In genomic region chr10:117746297-117746883, GRCm38 (mm10) we compare ENCODE assay signal across 8 mouse cellular contexts. TPM values are rescaled to one million over a fixed set of nuclear protein-coding genes. Genes with fewer than 3 reads are reported as not detected.
DNase-seq lines count a peak whose midpoint lies in the region; ATAC-seq and TF ChIP-seq lines count a peak whose summit lies in the region.

Slc35e3 (minus strand) TSS chr10:117746365.

- peak; percentile 32; the same call in 1 of the 2 replicates for TF ChIP-seq POLR2A in bone marrow, adult 2 months (IDR thresholded peaks at IDR 0.05; ENCODE audit: borderline replicate concordance, control insufficient read depth, low read depth, low read length)

- H3K9me3 ChIP-seq in embryonic facial prominence, embryonic 14.5 days (ENCODE audit: control insufficient read depth, low read length) = no peaks in the 10 kb centered on the region
- no peaks in the 10 kb centered on the region for H3K9me3 ChIP-seq in limb, embryonic 12.5 days
- no peaks in the 10 kb centered on the region for H3K9me3 ChIP-seq in midbrain, embryonic 14.5 days (ENCODE audit: control insufficient read depth, low read length)

- peak within 1 kb of the TSS; percentile 66 for H3K4me3 ChIP-seq in bone marrow, adult 2 months (replicated peaks; ENCODE audit: control insufficient read depth, low read depth, low read length)
- H3K4me3 ChIP-seq in embryonic facial prominence, embryonic 14.5 days (ENCODE audit: low read depth, low read length) = peak within 1 kb of the TSS; percentile 50
- peak within 1 kb of the TSS; percentile 57 for H3K4me3 ChIP-seq in limb, embryonic 12.5 days (replicated peaks)
- peak within 1 kb of the TSS; percentile 61 for H3K4me3 ChIP-seq in midbrain, embryonic 14.5 days (replicated peaks; ENCODE audit: low read depth, low read length)

- TF ChIP-seq CTCF in bone marrow, adult 2 months (IDR thresholded peaks at IDR 0.05; ENCODE audit: control insufficient read depth, insufficient read depth, low read length) = no peak

- peak within 1 kb of the TSS; percentile 78 for H3K4me2 ChIP-seq in embryonic facial prominence, embryonic 14.5 days (ENCODE audit: low read depth, low read length)
- H3K4me2 ChIP-seq in limb, embryonic 12.5 days = peak within 1 kb of the TSS; percentile 86
- H3K4me2 ChIP-seq in midbrain, embryonic 14.5 days (ENCODE audit: low read length) = peak within 1 kb of the TSS; percentile 72

- H3K36me3 ChIP-seq in embryonic facial prominence, embryonic 14.5 days (ENCODE audit: control insufficient read depth, insufficient read depth, low read length) = peaks cover 32% of the 10 kb centered on the region
- peaks cover 44% of the 10 kb centered on the region for H3K36me3 ChIP-seq in limb, embryonic 12.5 days
- peaks cover 20% of the 10 kb centered on the region for H3K36me3 ChIP-seq in midbrain, embryonic 14.5 days (ENCODE audit: control insufficient read depth, insufficient read depth, low read length)

- H3K9ac ChIP-seq in embryonic facial prominence, embryonic 14.5 days (ENCODE audit: low read depth, low read length) = peak within 1 kb of the TSS; percentile 60
- H3K9ac ChIP-seq in limb, embryonic 12.5 days (replicated peaks) = peak within 1 kb of the TSS; percentile 65
- peak within 1 kb of the TSS; percentile 70 for H3K9ac ChIP-seq in midbrain, embryonic 14.5 days (replicated peaks; ENCODE audit: low read length)

- H3K4me1 ChIP-seq in bone marrow, adult 2 months (ENCODE audit: control insufficient read depth, insufficient read depth, low read length) = no peaks in the 10 kb centered on the region; the same call in 1 of the 2 replicates
- peaks cover 9% of the 10 kb centered on the region for H3K4me1 ChIP-seq in embryonic facial prominence, embryonic 14.5 days (ENCODE audit: control insufficient read depth, insufficient read depth, low read length)
- peaks cover 18% of the 10 kb centered on the region for H3K4me1 ChIP-seq in limb, embryonic 12.5 days (replicated peaks)
- peaks cover 19% of the 10 kb centered on the region for H3K4me1 ChIP-seq in midbrain, embryonic 14.5 days (ENCODE audit: control insufficient read depth, insufficient read depth, low read length)

- WGBS in bone marrow, adult 2 months = 13% methylated on average over 45 of the region's 46 CpGs
- 42% methylated on average over 16 of the region's 46 CpGs for WGBS in embryonic facial prominence, embryonic 14.5 days
- WGBS in limb, embryonic 12.5 days = 13% methylated on average over 46 of the region's 46 CpGs
- WGBS in midbrain, embryonic 14.5 days = 15% methylated on average over 46 of the region's 46 CpGs

- H3K27me3 ChIP-seq in embryonic facial prominence, embryonic 14.5 days (replicated peaks; ENCODE audit: control insufficient read depth, insufficient read depth, low read length) = no peaks in the 10 kb centered on the region
- no peaks in the 10 kb centered on the region for H3K27me3 ChIP-seq in limb, embryonic 12.5 days
- no peaks in the 10 kb centered on the region for H3K27me3 ChIP-seq in midbrain, embryonic 14.5 days (ENCODE audit: control insufficient read depth, insufficient read depth, low read length)

- peak; percentile 89 for DNase-seq in 416B (ENCODE audit: low read depth)
- peak; percentile 96 for DNase-seq in embryonic facial prominence, embryonic 14.5 days (ENCODE audit: low spot score)
- peak; percentile 96 for DNase-seq in heart, adult 8-10 months (ENCODE audit: low spot score)
- DNase-seq in kidney, adult 8-10 months = peak; percentile 94 to 95
- peak; percentile 98 for DNase-seq in midbrain, embryonic 14.5 days
- peak; percentile 93 for DNase-seq in spleen, adult 12 weeks (ENCODE audit: low spot score)

- H3K27ac ChIP-seq in bone marrow, adult 2 months (ENCODE audit: control insufficient read depth, insufficient read depth, low read depth, low read length, poor library complexity) = peak within 1 kb of the TSS; percentile 45
- H3K27ac ChIP-seq in embryonic facial prominence, embryonic 14.5 days (replicated peaks; ENCODE audit: low read depth, low read length) = peak within 1 kb of the TSS; percentile 52; the same call in 1 of the 2 replicates
- peak within 1 kb of the TSS; percentile 76 for H3K27ac ChIP-seq in limb, embryonic 12.5 days
- peak within 1 kb of the TSS; percentile 32; the same call in 1 of the 2 replicates for H3K27ac ChIP-seq in midbrain, embryonic 14.5 days (replicated peaks; ENCODE audit: low read depth, low read length)

- peak; percentile 97 for ATAC-seq in embryonic facial prominence, embryonic 14.5 days (ENCODE audit: low read depth)
- peak; percentile 86 for ATAC-seq in limb, embryonic 12.5 days (ENCODE audit: insufficient number of reproducible peaks, insufficient read depth, low FRiP score, low TSS enrichment, low read depth)
- peak; percentile 98 for ATAC-seq in midbrain, embryonic 14.5 days (ENCODE audit: low FRiP score, low TSS enrichment)

RNA-seq across cellular contexts. Expression of gene Slc35e3, which starts in this region (rescaled TPM):
- polyA plus RNA-seq in bone marrow, adult 2 months (2011; ENCODE audit: insufficient read depth, insufficient read length, low replicate concordance, missing spikeins) = 4.3 and 8.3 TPM in 2 replicates
- polyA plus RNA-seq in embryonic facial prominence, embryonic 14.5 days (2014; fragmentation: Nextera tagmentation; extraction: Ambion mirVana) = 15.5 and 19.4 TPM in 2 replicates
- total RNA-seq in heart, adult 8-10 months (2022) = 1 to 10 TPM; 7.7 to 9.3 (median 7.8) TPM
- polyA plus RNA-seq in limb, embryonic 12.5 days (2016; fragmentation: Nextera tagmentation; extraction: Ambion mirVana) = 43.8 and 47.2 TPM in 2 replicates
- polyA plus RNA-seq in midbrain, embryonic 14.5 days (2014; fragmentation: Nextera tagmentation; extraction: Ambion mirVana) = 22.5 and 26.5 TPM in 2 replicates

Comparison
In these comparisons a context has a peak if more than half of its experiments do, and no peak if none do; other contexts are left out.
1. Peak in every context shown above with its lines: DNase-seq, ATAC-seq, H3K4me3 ChIP-seq and H3K27ac ChIP-seq.